Mouse (Mus musculus): ENCODE results near the gene Ptprj.

The Ptprj gene

DNA sequence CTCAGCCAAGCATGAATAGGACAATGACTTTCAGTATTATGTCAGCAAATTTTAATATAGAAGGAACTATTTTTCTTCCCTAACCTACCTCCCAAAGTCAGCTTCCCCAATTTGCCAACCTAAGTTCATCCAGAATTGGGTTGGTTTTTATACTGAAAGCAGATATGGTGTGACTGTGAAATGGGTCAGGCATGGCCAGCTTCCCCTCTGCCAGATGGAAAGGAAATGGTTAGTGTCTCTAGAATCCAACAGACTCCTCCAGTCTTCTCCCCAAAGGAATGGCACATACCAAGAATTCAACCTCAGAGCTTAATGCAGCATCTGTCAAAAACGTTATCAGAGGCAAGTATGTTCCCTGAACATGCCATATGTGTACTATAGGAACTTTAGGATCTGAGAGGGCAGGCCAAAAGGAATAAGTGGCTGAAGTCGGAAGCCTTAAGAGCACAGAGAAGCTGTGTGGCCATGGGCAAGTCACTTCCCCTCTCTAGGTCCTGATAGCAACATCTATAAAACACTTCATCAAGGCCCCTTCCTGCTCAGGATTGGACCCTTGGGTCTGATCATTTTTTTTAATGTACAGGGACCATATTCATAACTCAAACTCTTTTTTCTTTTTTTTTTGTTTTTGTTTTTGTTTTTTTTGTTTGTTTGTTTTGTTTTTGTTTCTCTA, 21.3 kb downstream of the Ptprj start:
- no peak for DNase-seq

DNA sequence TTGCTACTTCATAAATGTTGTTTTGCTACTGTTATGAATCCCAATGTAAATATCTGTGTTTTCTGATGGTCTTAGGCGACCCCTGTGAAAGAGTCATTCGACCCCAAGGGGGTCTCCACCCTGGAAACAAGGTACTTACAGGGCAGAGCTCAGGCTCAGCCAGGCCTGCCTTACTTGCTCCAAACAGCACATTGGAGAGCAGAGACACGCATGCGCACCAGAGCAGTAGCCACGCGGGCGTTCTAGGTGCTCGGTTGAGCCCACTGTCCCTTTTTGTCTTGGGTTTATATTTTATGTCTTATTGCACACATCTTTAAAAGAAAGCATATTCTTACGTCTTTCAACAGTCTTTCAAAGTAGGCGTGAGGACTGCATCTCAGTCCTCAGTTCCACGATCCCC, 22.1 kb downstream of the Ptprj start:
- no peak for DNase-seq

DNA sequence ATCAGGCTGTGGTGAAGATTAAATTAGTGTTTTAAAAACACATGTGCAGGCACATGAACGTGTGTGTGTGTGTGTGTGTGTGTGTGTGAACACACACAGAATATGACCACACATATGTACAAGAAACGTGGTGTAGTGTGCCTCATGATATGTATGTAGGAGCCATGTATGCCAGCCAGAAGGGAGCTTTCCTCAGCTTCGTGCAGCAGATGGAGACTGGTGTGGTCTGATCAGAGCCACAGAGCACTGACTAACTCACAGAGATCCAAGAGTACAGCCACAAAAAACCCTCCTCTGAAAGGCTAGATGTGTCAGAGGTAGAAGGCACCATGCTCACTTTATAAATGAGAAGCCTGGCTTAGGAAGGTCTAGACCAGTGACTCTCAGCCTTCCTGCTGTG, 22.5 kb downstream of the Ptprj start:
- no peak for DNase-seq

DNA sequence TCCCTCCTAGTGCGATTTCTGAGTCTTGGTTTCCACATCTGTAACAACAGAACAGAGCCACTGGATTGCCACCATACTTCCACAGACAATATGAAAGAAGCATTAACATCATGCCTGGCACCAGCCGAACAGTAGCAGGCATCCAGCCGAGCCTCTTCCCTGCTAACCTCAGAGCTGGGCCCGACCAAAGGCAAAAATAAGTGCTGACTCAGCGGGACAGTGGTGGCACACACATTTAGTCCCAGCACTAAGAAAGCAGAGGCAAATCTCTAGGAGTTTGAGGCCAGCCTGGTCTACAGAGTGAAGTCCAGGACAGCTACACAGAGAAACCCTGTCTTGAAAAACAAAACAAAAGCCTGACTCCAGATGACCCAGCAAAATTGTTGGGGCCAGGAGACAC, 24.7 kb downstream of the Ptprj start:
- no peak for DNase-seq

DNA sequence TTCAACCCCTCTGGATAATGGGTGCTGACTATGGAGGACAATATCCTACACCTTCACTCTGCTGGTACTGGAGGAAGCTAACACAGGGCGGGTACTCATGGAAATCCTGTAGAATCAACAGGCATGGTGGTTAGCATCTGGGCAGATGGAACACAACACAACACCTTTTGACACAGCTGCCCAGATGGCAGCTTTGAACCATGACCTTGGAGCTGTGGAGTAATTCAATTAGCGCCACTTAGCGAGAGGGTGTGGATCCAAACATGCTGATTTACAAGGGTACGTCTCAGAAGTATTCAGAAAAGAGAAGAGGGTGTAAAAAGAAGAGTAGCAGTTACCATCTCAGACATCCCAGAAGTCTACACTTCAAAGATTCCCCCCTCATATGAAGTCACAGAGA, 25.6 kb downstream of the Ptprj start:
- DNase-seq = no peak

DNA sequence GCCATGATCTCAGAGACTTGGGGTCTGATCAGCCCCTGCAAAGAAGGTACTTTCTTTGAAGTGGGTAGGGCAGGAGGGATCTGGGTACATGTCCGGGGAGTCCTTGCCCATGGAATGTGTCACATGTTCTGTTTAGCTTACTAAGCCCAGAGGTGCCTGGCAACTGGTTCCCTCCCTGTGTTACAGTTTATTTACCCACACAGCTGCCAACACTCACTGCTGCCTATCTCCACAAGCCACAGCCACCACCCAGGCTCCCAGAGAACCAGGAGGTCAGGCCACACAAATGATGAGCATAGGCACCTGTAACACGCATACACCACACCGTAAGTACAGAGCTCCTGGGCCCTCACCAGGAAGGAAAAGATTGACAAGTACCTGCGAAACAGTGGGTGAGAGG, 26.6 kb downstream of the Ptprj start:
- DNase-seq = no peak

DNA sequence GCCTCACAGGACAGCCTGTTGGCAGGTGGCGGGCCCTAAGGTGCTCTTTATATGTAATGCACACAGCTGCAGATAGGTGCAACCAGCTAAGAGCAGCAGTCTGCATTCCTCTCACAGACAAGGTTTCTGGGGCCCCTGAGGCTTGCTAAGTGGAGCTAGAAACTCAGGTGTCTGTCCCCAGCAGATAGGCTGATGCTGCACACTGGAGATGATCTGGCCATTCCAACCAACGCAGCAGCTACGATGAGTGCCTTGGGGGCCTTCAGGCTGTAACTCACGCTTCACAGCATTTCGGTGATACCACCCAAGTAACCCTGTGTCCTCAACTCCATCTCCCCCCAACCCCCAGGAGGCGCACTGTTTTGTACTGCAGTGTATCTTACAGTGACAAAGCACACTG, 29.8 kb downstream of the Ptprj start:
- DNase-seq = no peak

DNA sequence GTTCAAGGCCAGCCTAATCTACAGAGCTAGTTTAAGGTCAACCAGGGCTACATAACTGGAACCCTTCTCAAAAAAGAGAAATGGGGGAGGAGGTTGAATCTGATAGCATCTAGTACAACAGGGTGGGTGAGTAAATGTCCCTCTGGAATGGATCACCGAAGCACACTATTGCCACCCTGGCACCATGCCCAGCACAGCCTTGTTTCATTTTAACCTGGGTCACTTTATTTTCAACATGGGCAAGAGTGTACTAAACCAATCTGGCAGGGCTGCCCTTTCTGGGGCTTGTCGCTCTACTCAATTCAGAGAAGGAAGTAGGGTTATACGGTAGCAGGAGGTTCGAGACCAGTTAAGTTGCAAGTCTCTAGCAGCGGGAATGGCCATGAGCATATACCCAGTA, 31.9 kb downstream of the Ptprj start:
- no peak for DNase-seq

DNA sequence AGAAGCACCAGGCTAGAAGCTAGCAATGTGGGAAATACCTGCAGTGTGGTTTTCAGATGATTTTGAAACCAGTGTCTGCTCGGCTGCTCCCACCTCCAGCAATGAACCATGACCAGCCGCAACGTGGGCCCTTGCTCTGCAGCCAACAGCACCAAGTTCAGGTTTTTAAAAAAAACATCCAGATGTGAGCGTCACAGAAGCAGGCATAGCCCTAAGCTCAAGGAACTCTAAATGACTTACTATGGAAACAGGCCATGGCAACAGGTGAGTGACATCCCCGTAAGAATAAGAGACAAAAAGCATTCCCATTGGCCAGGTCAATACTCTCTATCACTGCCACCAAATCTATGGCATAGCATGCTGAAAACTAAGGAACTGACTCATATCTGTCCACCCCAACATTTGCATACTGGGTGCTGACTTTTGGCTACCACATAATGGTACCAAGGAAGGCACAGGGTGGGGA, 33.3 kb downstream of the Ptprj start:
- DNase-seq = no peak

DNA sequence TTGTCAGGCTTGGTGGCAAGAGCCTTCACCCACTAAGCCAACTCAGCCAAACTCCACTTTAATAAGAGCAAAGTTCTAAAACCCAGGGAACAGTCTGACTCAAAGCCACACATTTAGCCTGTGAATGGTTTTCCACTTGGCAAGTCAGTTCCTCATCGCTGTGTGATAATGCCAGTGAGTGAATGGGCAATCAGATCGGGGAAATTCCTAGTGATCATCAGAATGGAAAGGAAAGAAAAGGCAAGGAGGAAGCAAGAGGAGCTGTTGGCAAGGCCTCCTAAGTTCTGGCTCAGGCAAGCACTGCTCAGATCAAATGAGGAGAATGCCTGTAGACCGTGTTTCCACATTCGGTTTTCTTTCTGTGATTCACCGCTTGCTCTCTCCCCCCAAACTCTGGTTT, 35.2 kb downstream of the Ptprj start:
- no peak for DNase-seq

DNA sequence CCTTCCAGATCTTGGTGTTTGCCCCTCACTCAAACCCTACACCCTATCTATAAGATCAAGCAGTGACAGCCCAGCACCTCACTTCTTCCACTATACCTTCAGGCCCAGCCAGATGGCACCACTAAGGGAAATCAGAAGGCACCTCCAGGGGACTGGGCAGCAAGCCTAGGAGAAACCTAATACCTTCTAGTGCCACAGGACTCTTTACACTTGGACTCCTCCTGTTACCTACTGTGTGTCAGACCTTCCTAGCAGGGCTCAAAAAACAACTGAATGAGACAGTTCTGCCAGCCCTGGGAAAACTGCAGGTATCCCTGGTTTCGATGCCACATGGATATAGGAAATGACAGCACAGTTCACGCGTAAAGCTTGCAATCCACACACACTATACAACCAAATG, 36.5 kb downstream of the Ptprj start:
- DNase-seq = no peak

DNA sequence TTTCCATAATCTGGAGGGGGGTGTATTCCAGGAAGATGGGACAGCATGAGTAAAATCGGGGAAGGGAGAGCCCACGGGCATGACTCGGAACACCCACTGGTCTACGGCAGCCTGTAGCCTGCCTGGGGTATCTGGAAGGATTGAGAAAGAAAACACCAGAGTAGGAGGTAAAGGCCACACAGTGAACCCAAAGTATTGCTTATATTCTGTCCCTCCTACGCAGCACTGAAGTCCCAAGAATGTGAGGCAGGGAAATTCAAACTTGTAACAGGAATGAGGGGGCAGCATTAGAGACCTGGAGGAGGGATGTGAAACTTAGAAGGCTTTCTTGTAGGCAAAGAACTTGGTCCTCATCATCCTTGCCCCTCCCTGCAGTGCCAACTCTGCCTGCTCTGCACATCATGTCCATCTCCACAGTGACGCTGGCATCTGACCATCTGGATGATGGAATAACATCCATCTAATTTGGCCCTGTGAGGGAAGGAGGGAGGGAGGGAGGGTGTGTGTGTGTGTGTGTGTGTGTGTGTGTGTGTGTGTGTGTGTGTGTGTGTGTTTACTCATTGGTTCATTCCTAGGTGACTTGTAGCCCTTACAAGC, 37.2 kb downstream of the Ptprj start:
- no peak for DNase-seq

DNA sequence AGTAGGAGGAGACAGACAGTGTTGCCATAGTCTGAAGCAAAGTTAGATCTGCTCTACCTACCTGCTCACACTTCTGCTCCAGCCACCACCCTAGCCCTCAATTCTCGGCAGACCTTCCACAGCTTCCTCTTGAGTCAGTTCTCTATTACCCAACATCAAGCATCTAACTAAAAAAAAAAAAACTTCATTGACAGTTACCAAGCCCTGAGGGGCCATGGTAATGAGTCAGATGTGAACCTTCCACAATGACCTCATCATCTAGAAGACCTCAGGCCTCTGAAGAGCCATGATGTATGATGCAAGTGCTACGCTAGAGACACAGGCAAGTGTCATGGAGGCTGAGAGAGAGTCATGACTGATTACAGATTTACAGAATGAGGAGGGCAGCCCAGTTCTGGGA, 37.8 kb downstream of the Ptprj start:
- no peak for DNase-seq

DNA sequence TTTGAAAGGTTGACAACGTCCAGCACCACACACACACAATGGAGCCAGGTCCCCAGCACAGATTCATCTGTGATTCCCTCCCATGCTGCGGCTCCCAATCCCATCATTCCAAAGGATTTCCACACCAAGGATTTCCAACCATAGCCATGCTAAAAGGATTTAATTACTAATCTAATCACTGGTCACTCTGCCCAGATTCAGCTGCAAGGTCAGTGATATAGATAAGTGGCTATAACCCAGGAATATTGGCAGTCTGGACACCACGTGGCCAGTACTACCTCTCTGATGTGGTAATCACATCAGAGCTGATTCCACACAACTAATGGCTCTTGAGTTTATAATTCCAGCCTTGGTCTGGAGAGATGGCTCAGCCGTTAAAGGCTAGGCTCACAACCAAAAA, 41.2 kb downstream of the Ptprj start:
- DNase-seq = no peak

DNA sequence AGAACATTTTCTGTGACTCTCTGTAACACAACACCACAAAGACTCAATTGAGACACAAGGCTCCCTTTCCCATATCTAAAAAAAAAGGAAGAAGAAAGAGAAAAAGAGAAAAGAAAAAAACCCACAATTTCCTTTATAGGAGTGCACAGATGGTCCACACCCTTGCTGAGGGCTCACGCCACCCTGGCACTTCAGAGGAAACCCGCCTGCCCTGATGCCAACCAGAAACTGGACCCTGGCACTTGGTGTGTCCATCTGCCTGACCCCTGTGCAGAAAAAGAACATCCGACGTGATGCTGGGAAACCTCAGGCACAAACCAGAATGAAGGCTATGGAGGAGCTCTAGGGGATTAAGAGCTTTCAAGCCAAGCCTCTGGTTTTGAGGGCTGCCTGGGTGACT, 43.2 kb downstream of the Ptprj start:
- no peak for DNase-seq

DNA sequence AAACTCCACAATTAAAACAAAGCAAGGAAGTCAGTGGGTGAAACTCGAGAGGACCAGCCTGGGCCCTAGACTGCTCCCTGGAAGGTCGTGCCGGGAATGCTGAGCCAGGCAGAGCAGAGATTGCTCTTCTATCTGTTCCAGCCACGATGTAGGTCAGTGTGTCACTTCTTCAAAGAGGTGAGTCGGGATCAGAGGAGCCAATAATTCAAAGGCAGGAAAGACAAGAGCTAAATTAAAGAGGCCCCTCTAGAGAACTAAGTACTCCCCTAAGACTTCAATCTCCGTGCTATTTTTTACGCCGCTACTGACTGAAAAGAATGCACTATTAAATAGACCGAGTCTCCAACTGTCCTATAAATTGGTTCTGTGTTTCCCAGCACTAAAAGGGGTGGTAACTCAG, 43.9 kb downstream of the Ptprj start:
- DNase-seq = no peak

DNA sequence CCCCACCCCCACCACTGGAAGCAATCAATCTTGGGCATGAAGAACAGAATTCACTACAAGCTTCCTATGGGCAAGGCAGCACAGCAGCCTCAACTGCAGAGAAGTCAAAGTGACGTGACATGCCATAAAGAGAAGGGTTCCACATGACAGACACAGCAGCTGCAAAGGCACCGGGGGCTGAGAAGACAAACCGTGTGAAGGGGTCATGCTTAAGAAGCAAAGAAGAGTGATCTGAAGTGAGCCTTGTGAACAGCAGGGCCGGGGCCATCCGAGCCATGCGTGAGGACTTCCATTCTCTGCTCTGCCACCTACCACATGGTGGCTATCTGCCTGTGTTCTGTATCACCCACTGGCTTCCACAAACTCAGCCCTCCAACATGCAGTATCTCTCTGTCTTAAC, 45.7 kb downstream of the Ptprj start:
- DNase-seq = no peak

DNA sequence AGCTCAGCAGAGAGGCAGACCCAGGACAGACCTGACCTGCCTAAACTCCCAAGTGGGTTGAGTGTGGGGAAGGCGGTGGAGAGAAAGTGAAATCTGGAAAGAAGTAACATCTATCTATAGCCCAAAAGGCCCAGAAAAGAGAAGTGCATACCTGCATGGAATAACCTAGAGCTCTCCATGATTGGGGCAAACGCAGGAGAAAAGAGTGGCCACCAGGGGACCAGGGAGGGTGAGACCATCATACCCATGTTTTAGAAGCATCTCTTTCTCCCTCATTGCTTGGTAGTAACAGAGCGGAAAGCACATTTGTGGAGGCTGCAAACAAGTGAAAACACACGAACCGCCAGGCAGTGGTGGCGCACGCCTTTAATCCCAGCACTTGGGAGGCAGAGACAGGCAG, 46.5 kb downstream of the Ptprj start:
- DNase-seq = no peak

DNA sequence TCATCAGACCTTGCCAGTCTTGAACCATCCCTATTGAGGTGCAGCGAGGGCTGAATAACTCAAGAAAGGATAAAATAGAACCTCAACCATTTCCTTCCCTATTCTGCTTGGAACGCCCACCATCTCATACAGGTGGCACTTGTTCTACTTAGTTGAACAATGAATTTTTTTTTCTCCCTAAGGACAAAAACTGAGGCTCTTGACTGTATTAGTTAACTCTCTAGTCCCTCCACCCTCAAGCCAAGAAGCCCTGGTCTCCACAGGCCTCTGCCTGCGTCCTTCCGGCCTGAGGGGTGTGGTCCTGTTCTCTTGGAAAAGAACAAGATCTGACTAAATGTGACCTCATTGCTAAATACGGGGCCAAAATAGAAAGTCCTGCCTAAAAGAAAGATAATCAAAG, 48.4 kb downstream of the Ptprj start:
- no peak for DNase-seq

DNA sequence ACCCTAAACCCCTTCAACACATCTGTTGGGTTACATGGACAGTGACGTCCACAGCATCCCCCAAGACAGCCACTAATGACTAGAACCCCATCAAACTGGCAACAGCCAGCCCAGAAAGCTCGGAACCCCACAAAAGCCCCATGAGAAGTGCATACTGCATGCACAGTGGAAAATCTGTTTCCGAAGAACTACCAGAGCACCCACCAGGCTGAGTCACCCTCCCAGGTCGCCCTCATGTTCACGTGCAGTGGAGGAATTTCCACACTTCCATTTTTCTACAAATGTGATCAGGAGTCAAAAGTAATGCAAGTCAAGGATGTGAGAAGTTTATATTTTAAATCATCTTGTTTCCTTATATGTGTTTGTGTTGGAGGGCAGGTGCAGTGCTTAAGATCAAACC, 52.3 kb downstream of the Ptprj start:
- no peak for DNase-seq

DNA sequence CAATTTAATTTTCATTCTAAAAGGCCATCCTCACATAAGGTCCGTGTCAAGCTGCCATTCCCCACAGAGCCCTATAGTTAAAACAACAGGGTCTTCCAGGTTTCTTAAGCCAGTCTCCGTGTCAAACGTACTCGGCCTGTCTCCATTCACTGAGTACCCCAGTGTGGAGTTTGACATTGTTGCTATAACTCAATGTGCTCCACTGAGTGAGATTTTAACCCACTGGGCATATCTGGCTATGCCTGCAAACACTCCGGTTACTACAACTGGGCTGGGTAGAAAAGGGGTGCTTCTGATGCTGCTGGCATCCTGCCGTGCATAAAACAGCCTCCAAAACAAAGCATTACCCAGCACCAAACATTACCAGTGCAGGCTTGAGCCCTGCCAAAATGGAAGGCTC, 53.5 kb downstream of the Ptprj start:
- no peak for DNase-seq

DNA sequence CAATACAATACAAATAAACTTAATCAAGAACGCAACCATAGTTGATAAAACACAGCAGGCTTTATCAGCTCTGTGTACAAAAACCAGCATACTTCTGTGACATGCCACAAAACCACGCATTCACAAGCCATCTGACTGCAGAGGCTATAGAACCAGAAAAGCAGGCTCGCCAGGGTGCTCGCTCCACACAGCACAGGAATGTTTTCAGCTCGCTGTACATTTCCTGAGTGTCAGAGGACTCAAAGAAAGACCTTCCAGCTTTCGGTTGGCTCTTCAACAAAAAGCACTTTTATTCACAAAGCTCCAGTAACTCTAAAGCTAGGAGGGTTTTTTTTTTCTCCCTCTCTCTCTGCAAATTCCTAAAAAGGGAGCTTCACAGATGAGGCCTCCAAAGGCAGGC, 53.9 kb downstream of the Ptprj start:
- no peak for DNase-seq

DNA sequence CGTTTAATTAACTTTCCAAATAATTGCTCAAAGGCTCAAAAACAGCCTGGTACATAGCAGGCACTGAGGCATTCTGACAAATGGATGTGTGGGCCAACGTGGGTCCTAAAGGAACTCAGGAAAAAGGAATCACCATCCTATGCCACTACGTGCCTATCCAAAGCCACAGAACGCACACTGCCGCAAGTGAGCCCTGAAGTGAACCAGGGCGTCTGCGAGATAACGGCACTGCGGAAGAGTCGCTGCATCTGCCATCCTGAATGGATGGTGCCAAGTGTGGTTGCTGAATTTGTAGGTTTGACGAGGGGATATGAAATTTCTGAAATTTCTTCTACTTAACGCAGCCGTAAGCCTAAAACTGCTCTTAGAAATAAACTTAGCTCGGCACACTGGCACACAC, 54.6 kb downstream of the Ptprj start:
- DNase-seq = no peak

DNA sequence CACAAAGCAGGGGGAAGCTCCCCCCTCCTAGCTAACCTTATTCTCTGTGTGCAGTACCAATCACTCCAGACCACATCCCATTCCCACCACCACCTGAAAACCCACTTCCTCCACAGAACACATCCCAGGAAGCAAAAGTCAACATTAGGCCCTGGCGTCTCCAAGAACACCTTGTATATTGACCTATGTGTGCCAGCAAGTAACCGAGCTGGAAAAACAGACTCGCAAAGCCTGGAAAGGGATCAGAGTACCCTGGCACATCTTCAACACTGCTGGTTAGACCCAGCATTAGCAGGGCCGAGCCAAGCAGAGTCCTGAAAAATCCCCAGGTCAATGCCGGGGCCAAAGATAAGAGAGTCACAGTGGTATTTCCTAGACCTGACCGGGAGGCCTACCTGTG, 58.0 kb downstream of the Ptprj start:
- DNase-seq = no peak

DNA sequence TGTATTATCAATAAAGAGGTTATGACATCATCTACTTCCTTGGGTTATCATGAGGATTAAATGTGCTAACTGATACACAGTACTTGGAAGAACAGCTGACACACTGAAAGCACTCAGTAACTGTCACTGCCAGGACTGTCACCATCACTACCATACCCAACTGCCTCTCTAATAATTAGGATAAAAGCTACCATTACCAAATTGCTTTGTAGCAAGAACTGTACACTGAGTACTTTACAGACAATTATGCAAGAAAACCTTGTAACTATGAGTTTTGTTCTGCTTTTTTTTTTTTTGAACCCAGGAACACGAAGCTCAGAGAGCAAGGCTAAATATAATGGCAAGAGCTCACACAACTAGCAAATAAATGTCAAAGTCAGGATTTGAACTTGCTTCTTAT, 58.5 kb downstream of the Ptprj start:
- no peak for DNase-seq
